Mouse (Mus musculus) small intestine, adult 2 months (tissue): ENCODE measurements around the gene Rad9b. TPM values are rescaled to one million over a fixed set of nuclear protein-coding genes. Genes with fewer than 3 reads are reported as not detected.

Experiments used
- H3K27ac ChIP-seq: fragments of 200-500 bp; 2 replicates; pipeline ENCODE4 v1.5.1; 2012; ENCODE audit warnings: low read depth, low read length, control low read depth, inconsistent platforms; ENCODE audit not compliant: insufficient read depth
- H3K27me3 ChIP-seq: fragments of 200-500 bp; 2 replicates; pipeline ENCODE4 v1.6.1; 2012; ENCODE audit warnings: mild to moderate bottlenecking, moderate library complexity, low read length, inconsistent platforms; ENCODE audit not compliant: control insufficient read depth, insufficient read depth
- H3K36me3 ChIP-seq: fragments of 200-500 bp; 2 replicates; pipeline ENCODE4 v1.6.1; 2012; ENCODE audit warnings: mild to moderate bottlenecking, low read length, control low read depth, inconsistent platforms; ENCODE audit not compliant: control insufficient read depth, insufficient read depth
- H3K4me1 ChIP-seq: fragments of 200-500 bp; 2 replicates; pipeline ENCODE4 v1.6.1; 2012; ENCODE audit warnings: low read length, inconsistent platforms, mixed read lengths; ENCODE audit not compliant: control insufficient read depth, insufficient read depth, insufficient read length
- H3K4me3 ChIP-seq: fragments of 200-500 bp; 2 replicates; pipeline ENCODE4 v1.5.1; 2012; ENCODE audit warnings: low read depth, mild to moderate bottlenecking, control low read depth, inconsistent platforms, low read length, moderate library complexity
- CTCF ChIP-seq: fragments of 200-500 bp; IDR thresholded peaks from 2 replicates; pipeline ENCODE4 v1.5.1; 2012; ENCODE audit warnings: low read depth, mild to moderate bottlenecking, control low read depth, inconsistent platforms, low read length, moderate library complexity, mixed read lengths; ENCODE audit not compliant: insufficient replicate concordance, insufficient read length; ENCODE audit errors: extremely low read depth
- POLR2A ChIP-seq: fragments of 200-500 bp; IDR thresholded peaks from 2 replicates; pipeline ENCODE4 v1.6.1; 2012; ENCODE audit warnings: low read depth, mild to moderate bottlenecking, control low read depth, inconsistent platforms, low read length, moderate library complexity
- WGBS: fragments of 180-500 bp; shearing (Covaris S2); methylation state at CpG from one replicate; pipeline ENCODE4 v1.1.7; 2018; 5-methylcytosine and 5-hydroxymethylcytosine counted together
- polyA plus RNA-seq: library from polyadenylated mRNA; depleted of rRNA; stranded (reverse); fragments of >200 nt; gene quantifications from 2 replicates; pipeline ENCODE4 v1.2.3, GENCODE M21; 2012; rRNA removed

The Rad9b gene
- polyA plus RNA-seq, 1 experiment: 0.98 TPM

DNA sequence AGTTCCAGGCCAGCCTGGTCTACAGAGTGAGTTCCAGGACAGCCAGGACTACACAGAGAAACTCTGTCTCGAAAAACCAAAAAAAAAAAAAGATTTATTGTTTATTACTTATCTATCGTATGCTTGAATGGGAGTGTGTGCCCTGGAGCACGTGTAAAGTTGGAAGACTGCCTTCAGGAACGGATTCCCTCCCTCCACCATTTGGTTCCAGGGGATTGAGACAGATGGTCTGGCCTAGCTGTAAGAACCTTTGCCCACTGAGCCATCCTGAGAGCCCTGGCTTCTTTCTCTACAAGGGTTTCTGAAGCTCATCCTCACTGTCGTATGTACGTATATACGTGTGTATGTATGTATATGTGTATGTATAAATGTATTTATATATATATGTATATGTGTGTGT, 75.1 kb downstream of the Rad9b start:
- Histone ChIP-seq H3K27ac (no peak overlapping the region), H3K27me3 (no peaks in the 10 kb centered on the region), H3K36me3 (no peaks in the 10 kb centered on the region), H3K4me3 (no peak overlapping the region), H3K4me1 (peaks cover 26% of the 10 kb centered on the region; the same call in 1 of the 2 replicates)
- TF ChIP-seq CTCF: no peak
- TF ChIP-seq POLR2A: no peak
- 67% methylated on average over 7 of the region's 7 CpGs for WGBS

- Histone ChIP-seq H3K27ac (peak overlapping the region; percentile 44), H3K36me3 (no peaks in the 10 kb centered on the region), H3K27me3 (no peaks in the 10 kb centered on the region), H3K4me1 (peaks cover 12% of the 10 kb centered on the region; the same call in 1 of the 2 replicates), H3K4me3 (peak overlapping the region; percentile 2; the same call in 1 of the 2 replicates)
- TF ChIP-seq CTCF (no peak), POLR2A (no peak)
- 9% methylated on average over 5 of the region's 5 CpGs for WGBS
Observed at GRCm38 (mm10) chr5:122274785-122275184, 79.2 kb downstream of the Rad9b start.

Other genes with a start within 250 kb of the Rad9b start
- gene Ccdc63, start 213.4 kb downstream of the Rad9b start, polyA plus RNA-seq: 0.10 TPM in 1 of 2 replicates, not detected in the other
- gene Ppp1cc, start 196.0 kb downstream of the Rad9b start, polyA plus RNA-seq: 31.4 and 58.9 TPM in 2 replicates
- gene Hvcn1, start 147.4 kb downstream of the Rad9b start, polyA plus RNA-seq: 8.1 and 18.6 TPM in 2 replicates
- gene Tctn1, start 89.8 kb downstream of the Rad9b start, polyA plus RNA-seq: 5.8 and 12.5 TPM in 2 replicates
- 12.5 and 20.1 TPM in 2 replicates for gene Pptc7, start 69.9 kb downstream of the Rad9b start, polyA plus RNA-seq
- 31.4 and 36.6 TPM in 2 replicates for gene Vps29, start 136 bp upstream of the Rad9b start, polyA plus RNA-seq
- gene Gpn3, start 17.6 kb upstream of the Rad9b start, polyA plus RNA-seq: 22.4 and 32.6 TPM in 2 replicates
- gene Fam216a, start 18.1 kb upstream of the Rad9b start, polyA plus RNA-seq: 3.2 and 3.5 TPM in 2 replicates
- gene Arpc3, start 37.6 kb upstream of the Rad9b start, polyA plus RNA-seq: 46.5 and 105 TPM in 2 replicates
- gene Anapc7, start 67.5 kb upstream of the Rad9b start, polyA plus RNA-seq: 9.1 and 17.2 TPM in 2 replicates
- 47.2 and 60.1 TPM in 2 replicates for gene Atp2a2, start 148.0 kb upstream of the Rad9b start, polyA plus RNA-seq